Mouse (Mus musculus): ENCODE measurements at regions not wholly inside any gene's neighbourhood (a gene's known extent, or its start where the extent isn't known, plus 50 kb on each side); places are given as distances from the start of the nearest gene placed in this dataset.

DNA sequence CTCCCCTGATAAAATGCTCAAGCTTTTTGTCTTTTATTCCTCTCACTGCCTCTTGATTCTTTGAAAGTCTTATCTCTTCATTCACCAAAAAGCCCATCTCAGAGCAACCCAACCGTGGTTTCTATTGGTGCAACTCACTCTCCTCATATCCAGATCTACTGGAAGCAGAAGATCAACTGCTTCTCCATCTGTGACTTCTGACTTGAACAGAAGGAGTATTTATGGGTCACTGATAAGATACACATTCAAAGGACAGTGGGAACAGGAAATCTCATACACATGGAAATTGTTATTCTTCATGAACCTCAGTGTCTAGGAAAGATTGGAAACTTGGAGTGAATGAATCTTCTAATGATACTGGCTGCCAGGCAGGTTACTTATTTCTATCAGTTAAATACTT lies 846.6 kb downstream of the Tlr4 start:
- H3K4me3 ChIP-seq: no peak overlapping the region
- H3K9ac ChIP-seq (ENCODE audit: low read depth, low read length): no peak overlapping the region
- H3K36me3 ChIP-seq (ENCODE audit: control insufficient read depth, insufficient read depth, low read length): no peaks in the 10 kb centered on the region
- intact Hi-C loops (cut with DNase I): no loop called here
- no peak for DNase-seq
- no peaks in the 10 kb centered on the region for H3K4me1 ChIP-seq (ENCODE audit: control insufficient read depth, insufficient read depth, low read length)
- H3K79me2 ChIP-seq (replicated peaks; ENCODE audit: control insufficient read depth, insufficient read depth, low read length): no peaks in the 10 kb centered on the region
- WGBS: 40% methylated on average over 1 of the region's 1 CpGs
- H3K27me3 ChIP-seq (ENCODE audit: control insufficient read depth, insufficient read depth, low read length): no peaks in the 10 kb centered on the region
- no peak overlapping the region for H3K27ac ChIP-seq
- no peak for TF ChIP-seq CTCF (IDR thresholded peaks at IDR 0.05)
- no peak for TF ChIP-seq POLR2A (IDR thresholded peaks at IDR 0.05; ENCODE audit: insufficient read depth, low read depth, low read length)
- TF ChIP-seq EP300 (IDR thresholded peaks at IDR 0.05; ENCODE audit: insufficient read depth, low read depth, low read length): no peak

DNA sequence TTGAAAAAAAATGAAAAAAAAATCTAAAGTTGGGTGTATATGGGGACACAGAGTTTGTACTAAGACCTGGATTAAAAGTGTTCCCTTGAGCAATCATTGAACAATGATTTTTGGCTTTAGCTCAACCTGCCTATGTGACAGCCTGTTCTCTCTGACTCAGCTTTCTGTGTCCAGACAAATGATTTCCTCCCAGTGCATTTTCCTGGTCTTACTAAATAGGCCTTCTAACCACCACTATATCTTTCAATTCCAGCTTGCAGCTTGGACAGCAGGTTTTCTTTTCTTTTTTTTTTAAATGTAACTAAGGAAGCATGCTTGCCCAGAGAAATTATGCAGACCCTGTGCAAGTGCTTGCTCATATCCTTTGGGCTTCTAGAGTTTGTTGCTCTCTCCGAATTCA lies 850.2 kb downstream of the Tlr4 start:
- Histone ChIP-seq H3K79me2 (replicated peaks; ENCODE audit: control insufficient read depth, insufficient read depth, low read length) (no peaks in the 10 kb centered on the region), H3K27ac (no peak overlapping the region), H3K27me3 (ENCODE audit: control insufficient read depth, insufficient read depth, low read length) (no peaks in the 10 kb centered on the region), H3K4me1 (ENCODE audit: control insufficient read depth, insufficient read depth, low read length) (no peaks in the 10 kb centered on the region), H3K36me3 (ENCODE audit: control insufficient read depth, insufficient read depth, low read length) (no peaks in the 10 kb centered on the region), H3K4me3 (no peak overlapping the region), H3K9ac (ENCODE audit: low read depth, low read length) (no peak overlapping the region)
- TF ChIP-seq EP300 (IDR thresholded peaks at IDR 0.05; ENCODE audit: insufficient read depth, low read depth, low read length) (no peak), POLR2A (IDR thresholded peaks at IDR 0.05; ENCODE audit: insufficient read depth, low read depth, low read length) (no peak), CTCF (IDR thresholded peaks at IDR 0.05) (no peak)
- 45% methylated on average over 1 of the region's 1 CpGs for WGBS
- intact Hi-C loops (cut with DNase I): no loop called here
- DNase-seq: no peak

DNA sequence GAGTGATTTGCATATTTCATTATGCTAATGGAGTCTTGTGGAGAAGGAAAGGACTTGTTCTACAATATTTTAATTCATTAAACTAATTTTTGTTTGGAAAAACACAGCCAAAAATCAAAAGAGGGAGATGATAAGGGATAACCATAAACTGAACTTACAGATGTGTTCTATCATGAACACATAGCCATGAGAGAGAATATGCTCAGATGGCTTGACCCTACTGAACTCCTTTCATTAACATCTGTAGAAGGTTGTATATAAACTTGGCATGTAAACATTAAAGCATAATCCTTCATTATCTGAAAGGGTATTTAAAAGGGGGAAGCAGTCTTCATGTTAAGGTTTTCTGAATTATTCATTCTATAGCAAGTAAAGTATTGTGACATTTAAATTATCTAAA lies 871.1 kb downstream of the Tlr4 start:
- TF ChIP-seq EP300 (IDR thresholded peaks at IDR 0.05; ENCODE audit: insufficient read depth, low read depth, low read length) (no peak), POLR2A (IDR thresholded peaks at IDR 0.05; ENCODE audit: insufficient read depth, low read depth, low read length) (no peak), CTCF (IDR thresholded peaks at IDR 0.05) (no peak)
- no peak overlapping the region for H3K27ac ChIP-seq
- H3K4me1 ChIP-seq (ENCODE audit: control insufficient read depth, insufficient read depth, low read length): no peaks in the 10 kb centered on the region
- DNase-seq: no peak
- intact Hi-C loops (cut with DNase I): no loop called here
- no peaks in the 10 kb centered on the region for H3K36me3 ChIP-seq (ENCODE audit: control insufficient read depth, insufficient read depth, low read length)
- no peaks in the 10 kb centered on the region for H3K79me2 ChIP-seq (replicated peaks; ENCODE audit: control insufficient read depth, insufficient read depth, low read length)
- no peak overlapping the region for H3K9ac ChIP-seq (ENCODE audit: low read depth, low read length)
- no peaks in the 10 kb centered on the region for H3K27me3 ChIP-seq (ENCODE audit: control insufficient read depth, insufficient read depth, low read length)
- H3K4me3 ChIP-seq: no peak overlapping the region

Small RNAs in the stretch of these regions (microRNA-seq; reads per million reads assigned to microRNA genes)
- 0 reads per million in 2 experiments for gene Gm44497

All from heart, adult 2 months (tissue).